Mouse (Mus musculus): Measurements from ENCODE around the gene Igdcc4.

DNA sequence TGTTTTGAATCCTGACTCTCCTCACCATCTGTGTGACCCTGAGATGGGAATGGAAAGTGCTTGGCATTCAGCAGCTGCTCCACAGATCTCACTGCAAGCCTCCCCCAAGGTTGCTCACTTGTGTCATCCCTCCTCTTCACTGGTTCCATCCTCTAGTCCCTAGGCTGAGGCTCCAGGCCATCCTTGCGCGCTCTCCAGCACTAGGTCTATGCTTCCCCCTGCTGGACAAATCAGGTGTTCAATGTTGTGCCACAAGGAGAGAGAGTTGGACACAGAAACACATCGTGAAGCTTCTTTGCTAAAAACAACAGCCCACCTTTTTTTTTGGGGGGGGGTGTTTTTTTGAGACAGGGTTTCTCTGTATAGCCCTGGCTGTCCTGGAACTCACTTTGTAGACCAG is 19.6 kb downstream of the Igdcc4 start:
- TF ChIP-seq POLR2A (IDR thresholded peaks at IDR 0.05; ENCODE audit: insufficient read length, low read depth) (no peak), E2F4 (IDR thresholded peaks at IDR 0.05; ENCODE audit: insufficient read depth) (no peak), MAX (IDR thresholded peaks at IDR 0.05; ENCODE audit: low read depth) (no peak), MYOD1 (IDR thresholded peaks at IDR 0.05; ENCODE audit: control insufficient read depth in 1 of 3, insufficient read length in 2 of 3, low read depth in 2 of 3) (peak in 1 of 3 experiments; percentile 30), TCF12 (IDR thresholded peaks at IDR 0.05; ENCODE audit: insufficient read depth, poor library complexity, severe bottlenecking) (no peak), POLR2AphosphoS2 (IDR thresholded peaks at IDR 0.05; ENCODE audit: insufficient read length, low read depth) (no peak), REST (IDR thresholded peaks at IDR 0.05; ENCODE audit: insufficient read depth, insufficient read length) (no peak), CEBPB (IDR thresholded peaks at IDR 0.05; ENCODE audit: insufficient read depth, poor library complexity, severe bottlenecking) (no peak), TCF3 (IDR thresholded peaks at IDR 0.05; ENCODE audit: insufficient read length, low read depth) (no peak)
